Mouse (Mus musculus) adrenal gland, adult 18-20 months (tissue): ENCODE data around the gene Mfsd8. TPM values are rescaled to one million over a fixed set of nuclear protein-coding genes. Genes with fewer than 3 reads are reported as not detected.
A peak's percentile ranks its signal among the peaks of the same experiment; 100 is the strongest.
"Not testable (repeated sequence)": the region's sequence is repeated elsewhere in the genome, so short reads cannot be mapped to it uniquely, and the experiment has no call there.

ENCODE experiments used
- DNase-seq, 2 experiments: peaks; one replicate each; pipeline ENCODE4 v3.0.0; 2021 to 2022; ENCODE audit warnings: low spot score in 2 of 2
- long read RNA-seq, 2 experiments: library from polyadenylated mRNA; stranded (forward); transcript quantifications; one replicate each; pipeline ENCODE4 v2.0.0; 2021
- total RNA-seq, 2 experiments: library from RNA; stranded (reverse); gene quantifications; 1 replicate in 1 of 2; 2 replicates in 1 of 2; pipeline ENCODE4 v1.2.3; 2021

Gene Mfsd8
- total RNA-seq: 10 to 100 TPM; 22.3 to 24.6 TPM
- long read RNA-seq, experiment 1, transcript Mfsd8-201 (12 exons, 3,151 nt): major isoform, 26 of 31 reads
- long read RNA-seq, experiment 1, partial matches to known transcripts: 1 of 31 reads
- long read RNA-seq, experiment 1, other reads (novel, unspliced or antisense): 4 of 31 reads
- long read RNA-seq, experiment 2, transcript Mfsd8-201 (12 exons, 3,151 nt): major isoform, 66 of 77 reads
- long read RNA-seq, experiment 2, partial matches to known transcripts: 3 of 77 reads
- long read RNA-seq, experiment 2, other reads (novel, unspliced or antisense): 8 of 77 reads

DNA sequence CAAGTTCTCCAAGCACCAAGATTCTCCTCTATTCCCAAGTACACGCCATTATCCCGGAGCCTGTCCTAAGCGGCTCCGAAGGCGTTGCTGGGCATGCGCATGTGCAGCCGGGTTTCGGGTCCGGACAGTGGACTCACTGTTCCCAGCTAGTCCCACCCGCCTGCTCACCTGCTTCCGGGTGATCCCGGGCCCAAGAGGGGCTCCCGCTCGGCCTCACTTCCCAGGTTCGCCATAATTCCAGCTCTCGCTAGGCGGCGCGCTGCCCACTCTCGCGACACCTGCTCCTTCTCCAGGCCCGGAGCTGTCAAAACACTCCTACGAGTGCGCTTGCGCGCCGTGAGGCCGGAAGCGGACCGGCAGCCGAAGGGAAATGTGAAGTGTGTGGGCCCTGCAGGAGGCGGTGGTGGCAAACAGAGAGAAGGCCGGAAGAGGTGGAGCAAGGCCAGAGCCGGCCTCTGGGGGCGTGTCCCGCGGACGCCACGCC lies at the start of gene Mfsd8:
TSS of gene Mfsd8 (minus strand) at position 414 of the 484 bp plus-strand sequence.
- DNase-seq: peak; percentile 82 to 88

DNA sequence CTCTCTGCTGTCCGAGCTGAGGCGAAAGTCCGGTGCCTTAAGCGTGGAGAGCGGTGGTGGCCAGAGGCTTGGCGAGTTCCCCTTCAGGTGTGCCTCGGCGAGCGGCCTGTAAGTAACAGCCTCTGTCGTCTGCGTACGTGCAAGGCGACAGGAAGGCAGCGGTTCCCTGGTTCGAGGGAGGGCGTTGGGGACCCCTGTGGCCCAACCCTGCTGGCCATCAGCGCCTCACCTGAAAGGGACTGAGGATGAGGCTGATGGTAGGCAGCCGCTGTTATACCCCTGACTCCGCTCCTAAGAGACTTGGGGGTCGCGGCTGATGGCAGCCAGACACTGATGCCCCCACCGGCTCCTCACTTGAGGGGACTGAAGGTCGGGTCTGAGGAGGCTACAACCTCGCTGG lies 47.6 kb upstream of the Mfsd8 start:
- peak; percentile 15 to 35 for DNase-seq

DNA sequence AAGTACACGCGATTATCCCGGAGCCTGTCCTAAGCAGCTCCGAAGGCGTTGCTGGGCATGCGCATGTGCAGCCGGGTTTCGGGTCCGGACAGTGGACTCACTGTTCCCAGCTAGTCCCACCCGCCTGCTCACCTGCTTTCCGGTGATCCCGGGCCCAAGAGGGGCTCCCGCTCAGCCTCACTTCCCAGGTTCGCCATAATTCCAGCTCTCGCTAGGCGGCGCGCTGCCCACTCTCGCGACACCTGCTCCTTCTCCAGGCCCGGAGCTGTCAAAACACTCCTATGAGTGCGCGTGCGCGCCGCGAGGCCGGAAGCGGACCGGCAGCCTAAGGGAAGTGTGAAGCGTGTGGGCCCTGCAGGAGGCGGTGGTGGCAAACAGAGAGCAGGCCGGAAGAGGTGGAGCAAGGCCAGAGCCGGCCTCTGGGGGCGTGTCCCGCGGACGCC lies 47.2 kb upstream of the Mfsd8 start:
- DNase-seq: peak; percentile 90 to 93

DNA sequence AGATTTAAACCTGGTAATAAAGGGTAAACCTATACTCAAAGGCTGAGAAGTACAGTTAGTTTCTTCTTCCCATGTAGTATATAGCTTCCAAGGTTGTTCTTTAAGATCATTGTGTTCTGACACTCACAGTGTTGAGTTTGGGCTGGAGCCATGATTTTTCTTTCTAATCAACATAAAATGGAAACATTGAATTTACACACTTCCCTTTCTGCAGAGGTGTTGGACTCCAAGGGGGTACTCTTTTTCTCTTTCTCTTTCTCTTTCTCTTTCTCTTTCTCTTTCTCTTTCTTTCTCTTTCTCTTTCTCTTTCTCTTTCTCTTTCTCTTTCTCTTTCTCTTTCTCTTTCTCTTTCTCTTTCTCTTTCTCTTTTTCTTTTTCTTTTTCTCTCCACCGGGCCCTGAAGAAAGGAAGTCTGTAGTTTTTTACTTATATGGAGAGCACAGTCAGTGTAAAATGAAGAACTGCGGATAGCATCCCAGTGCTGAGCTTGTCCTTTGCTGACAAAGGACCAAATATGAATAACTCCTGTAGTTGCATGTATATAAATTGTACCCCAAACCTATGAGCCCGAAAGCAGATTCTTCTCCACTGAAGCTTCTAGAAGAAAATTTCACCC lies 6.5 kb upstream of the Mfsd8 start:
- DNase-seq: not testable (repeated sequence)

DNA sequence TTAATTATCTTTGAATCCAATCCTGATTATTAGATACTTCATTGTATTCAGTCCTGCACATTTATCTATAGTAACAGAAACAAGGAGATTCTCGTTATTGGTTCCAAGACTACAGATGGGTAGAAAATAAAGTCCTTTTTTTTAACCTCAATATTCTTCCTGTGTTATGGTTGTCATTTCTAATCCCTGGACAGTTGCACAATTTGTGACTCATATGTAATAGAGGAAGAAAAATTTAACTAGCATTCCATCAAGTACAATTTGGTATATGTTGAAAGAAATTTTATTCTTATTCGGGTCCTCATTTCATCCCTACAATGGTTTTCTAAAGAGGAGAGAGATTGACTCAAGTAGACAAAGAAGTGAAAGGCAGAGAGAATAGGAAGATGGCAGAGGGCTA lies 1.2 kb upstream of the Mfsd8 start:
- not testable (repeated sequence) for DNase-seq

DNA sequence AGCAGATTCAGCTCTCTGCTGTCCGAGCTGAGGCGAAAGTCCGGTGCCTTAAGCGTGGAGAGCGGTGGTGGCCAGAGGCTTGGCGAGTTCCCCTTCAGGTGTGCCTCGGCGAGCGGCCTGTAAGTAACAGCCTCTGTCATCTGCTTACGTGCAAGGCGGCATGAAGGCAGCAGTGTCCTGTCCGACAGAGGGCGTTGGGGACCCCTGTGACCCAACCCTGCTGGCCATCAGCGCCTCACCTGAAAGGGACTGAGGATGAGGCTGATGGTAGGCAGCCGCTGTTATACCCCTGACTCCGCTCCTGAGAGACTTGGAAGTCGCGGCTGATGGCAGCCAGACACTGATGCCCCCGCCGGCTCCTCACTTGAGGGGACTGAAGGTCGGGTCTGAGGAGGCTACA lies 332 bp upstream of the Mfsd8 start:
- DNase-seq: peak; percentile 33 to 46

DNA sequence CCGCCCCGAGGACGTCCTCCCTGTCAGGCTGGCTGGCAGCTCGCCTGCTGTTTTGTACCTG lies 101 bp upstream of the Mfsd8 start, which contains the start of gene Abhd18:
TSS of gene Abhd18 (plus strand) at position 14 of the 61 bp plus-strand sequence.
- not testable (repeated sequence) for DNase-seq

DNA sequence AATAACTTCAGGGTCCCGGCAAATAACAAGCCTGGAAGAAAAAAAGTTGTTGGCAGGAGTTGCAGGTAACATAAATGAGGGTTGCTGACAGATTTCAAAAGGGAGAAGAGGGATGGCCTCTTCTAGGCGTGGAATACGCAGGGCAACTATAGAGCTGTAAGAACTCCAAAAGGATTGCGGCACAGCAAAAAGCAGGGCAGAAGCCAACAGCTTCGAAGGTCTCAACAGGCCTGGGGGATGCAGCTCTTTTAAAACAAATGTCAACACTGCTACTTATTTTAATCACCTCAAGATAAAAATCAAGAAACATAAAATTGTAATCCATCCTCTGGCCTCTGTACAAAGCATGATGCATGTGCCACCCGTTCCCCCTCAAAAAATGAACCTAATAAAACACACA lies 1.2 kb downstream of the Mfsd8 start:
- DNase-seq: not testable (repeated sequence)

DNA sequence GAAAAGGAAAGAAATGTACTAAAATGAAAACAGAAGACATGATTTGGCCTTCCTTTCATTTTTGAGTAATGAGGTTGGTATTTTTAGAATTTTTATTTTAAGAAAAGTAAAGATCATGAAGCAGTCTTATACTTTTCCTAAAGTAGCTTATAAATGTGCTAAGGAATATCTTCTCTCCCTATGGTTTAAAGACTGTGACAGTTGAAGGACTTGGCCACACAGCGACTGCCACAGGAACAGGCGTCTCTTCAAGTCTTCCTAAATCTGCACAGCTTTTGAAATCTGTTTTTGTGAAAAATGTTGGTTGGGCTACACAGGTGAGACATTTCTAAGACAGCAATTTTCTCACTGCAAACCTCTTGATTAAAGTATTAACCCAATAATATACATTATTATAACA lies 33.4 kb downstream of the Mfsd8 start:
- no peak for DNase-seq

DNA sequence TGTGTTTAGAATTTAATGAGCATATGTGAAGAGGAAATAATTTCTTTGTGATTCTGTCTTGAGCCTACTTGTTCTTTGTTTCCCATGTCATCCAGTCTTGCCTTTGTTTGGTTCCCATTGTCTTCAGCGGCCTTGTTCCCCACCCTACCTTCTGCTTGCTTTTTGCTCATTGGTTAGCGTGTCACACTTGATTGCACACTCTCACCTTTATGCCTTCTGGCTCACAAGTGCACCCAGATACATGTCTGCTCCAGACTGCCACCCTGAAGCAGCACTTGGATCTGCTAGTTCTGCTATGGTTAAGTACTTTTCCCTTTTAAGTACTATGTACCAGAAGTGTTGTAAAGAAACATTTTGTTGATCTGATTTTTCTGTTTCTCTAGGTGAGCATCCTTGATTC lies 36.8 kb downstream of the Mfsd8 start:
- DNase-seq: no peak

DNA sequence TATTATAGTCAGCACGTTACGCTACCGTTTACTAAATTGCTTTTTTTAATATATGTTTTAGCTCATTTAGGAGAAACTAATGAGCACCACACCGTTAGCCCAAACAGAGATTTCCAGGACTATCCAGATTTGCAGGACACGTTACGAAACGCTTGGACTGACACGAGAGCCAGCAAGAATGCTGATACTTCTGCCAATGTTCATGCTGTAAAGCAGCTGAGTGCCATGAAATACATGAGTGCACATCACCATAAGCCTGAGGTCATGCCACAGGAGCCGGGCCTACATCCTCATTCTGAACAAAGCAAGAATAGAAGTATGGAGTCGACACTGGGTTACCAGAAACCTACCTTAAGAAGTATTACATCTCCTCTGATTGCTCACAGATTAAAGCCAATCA lies 38.0 kb downstream of the Mfsd8 start:
- no peak for DNase-seq

DNA sequence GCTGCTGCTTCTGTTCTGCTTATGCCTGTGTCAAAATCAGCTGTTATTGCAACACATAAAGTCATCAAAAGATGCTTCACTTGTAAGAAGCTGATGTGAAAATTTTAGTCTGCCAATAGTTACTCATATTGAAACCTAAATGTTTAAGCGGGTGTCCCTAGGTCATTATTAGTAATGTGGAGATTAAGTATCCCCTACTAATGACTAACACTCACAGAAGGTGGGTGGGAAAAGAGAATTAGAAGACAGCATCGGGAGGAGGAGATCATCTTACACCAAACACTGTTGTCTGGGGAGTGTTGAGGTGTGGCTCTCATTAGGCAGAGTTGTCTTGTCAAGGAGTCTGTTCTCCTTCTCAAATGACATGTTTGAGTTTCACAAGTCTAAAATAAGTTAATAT lies 39.8 kb downstream of the Mfsd8 start:
- no peak for DNase-seq

DNA sequence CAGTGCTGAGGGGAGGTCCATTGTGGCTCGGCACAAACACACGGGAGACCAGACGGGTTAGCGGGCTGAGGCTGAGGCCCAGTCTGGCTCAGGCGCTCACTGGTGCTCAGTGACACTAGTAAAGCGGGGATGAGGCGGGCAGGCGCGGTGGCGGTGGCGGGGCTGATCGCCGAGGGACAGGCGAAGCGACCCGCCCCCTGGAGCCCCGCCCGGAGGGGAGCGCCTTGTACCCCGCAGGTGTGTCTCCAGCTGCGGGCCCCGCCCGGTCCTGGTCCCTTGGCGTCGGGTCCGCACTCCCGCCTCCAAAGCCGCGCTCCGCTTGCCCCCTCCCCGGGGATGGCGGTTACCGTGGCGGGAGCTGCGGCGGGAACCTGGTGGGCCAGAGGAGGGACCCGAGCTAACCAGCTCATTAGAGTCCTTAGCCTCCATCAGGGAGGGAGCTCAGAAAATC lies 46.3 kb downstream of the Mfsd8 start:
- DNase-seq: peak in 1 of 2 experiments; percentile 43

DNA sequence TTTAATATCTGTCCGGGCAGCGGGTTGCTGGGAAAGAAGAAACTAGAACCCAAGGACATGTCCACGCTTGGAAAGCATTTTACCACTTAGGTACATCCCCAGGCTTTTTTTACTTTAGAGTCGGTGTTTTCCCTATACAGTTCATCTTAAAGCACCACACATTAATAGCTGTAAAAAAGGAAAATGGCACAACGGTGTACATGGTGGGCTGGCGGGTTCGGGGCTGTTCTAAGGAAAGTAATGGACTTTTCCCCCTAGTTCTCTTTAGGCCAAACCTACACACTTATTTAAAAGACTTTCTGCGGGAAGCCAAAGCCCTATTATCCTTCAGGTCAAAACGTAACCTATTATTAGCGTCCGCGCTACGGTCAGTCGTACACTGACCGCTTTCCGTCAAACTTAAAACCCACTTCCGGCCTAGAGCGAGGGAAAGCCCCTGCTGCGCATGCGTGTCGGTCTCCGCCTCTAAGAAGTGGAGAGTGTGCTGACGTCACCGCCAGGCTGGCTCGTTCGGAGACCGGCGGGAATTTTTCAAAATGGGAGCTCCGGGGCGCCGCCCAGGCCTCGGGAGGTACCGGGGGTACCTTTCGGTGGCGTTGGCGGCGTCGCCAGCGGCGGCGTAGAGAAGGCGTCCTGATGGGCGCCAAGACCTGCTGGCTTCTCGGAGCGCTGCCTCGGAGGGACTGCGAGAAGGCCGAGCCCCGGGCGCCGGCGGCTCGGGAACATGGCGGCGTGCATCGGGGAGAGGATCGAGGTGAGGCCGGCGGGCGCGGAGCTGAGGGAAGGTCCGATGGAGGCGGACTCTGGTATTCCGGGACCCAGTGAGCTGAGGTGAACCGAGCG lies 46.9 kb downstream of the Mfsd8 start, which contains the start of gene Plk4:
TSS of gene Plk4 (plus strand) at position 490 of the 843 bp plus-strand sequence.
- peak; percentile 95 for DNase-seq

DNA sequence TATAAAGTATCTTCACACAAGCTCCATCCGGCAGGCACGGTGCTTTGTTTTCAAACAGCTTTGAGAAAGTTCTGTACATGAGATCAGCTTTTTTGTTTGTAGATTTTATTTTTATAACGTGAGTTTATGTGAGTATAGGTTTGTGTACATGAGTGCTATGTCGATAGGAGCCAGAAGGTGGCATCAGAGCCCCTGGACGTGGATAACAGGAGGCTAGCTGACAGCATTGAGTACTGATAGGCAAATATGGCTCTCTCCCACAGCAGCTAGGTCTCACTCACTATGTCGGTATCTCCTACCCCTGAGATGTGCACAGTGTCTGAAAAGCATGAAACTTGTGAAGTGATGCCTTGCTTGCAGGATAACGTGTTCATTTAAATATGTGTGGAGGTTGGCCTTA lies 48.2 kb downstream of the Mfsd8 start:
- DNase-seq: peak; percentile 20 to 38

DNA sequence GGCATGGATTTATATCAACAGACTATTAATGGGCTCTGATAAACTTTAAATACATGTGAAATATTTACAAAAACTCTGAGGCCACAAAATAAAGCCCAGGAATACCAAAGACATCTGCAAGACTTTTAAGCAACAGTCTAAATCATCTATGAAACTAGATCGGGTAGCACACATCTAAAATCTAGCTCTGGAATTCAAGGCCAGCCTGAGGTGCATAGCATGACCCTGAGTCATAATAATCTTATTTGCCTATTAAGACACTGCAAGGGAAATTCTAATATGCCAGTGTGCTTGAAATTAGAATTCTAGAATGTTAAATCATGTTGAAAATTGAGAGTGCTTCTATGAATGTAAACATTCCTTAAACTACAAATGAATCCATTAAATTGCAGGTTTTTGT lies 48.6 kb downstream of the Mfsd8 start:
- no peak for DNase-seq

DNA sequence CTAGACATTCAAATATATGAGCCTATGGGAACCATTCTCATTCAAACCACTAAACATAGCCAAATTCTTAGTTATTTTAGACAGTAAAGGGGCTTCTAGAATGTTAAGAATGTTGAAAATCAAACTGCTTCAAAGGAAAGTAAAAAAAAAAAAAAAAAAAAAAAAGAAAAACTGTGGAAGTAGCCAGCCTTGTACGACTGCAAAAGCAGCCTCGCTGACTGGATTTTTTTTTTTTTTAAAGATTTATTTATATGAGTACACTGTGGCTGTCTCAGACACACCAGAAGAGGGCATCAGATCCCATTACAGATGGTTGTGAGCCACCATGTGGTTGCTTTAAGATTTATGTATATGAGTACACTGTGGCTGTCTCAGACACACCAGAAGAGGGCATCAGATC lies 52.9 kb downstream of the Mfsd8 start:
- DNase-seq: no peak

Other genes starting within 250 kb of the Mfsd8 start
- not detected for gene Slc25a31, start 138.0 kb downstream of the Mfsd8 start, total RNA-seq
- gene Hspa4l, start 102.4 kb downstream of the Mfsd8 start, total RNA-seq: 100 to 1,000 TPM; 102 to 160 TPM
- gene Plk4, start 46.9 kb downstream of the Mfsd8 start, total RNA-seq: 1 to 10 TPM; 4.8 to 6.0 TPM
- 1 to 10 TPM; 3.0 to 6.1 TPM for gene Abhd18, start 84 bp upstream of the Mfsd8 start, total RNA-seq
- gene 1700034I23Rik, start 55.7 kb upstream of the Mfsd8 start, total RNA-seq: under 1 TPM in 1 of 2 experiments, not detected in 1; 0.16 TPM
- 10 to 100 TPM; 31.1 to 35.6 TPM for gene Larp1b, start 102.9 kb upstream of the Mfsd8 start, total RNA-seq
- 10 to 100 TPM; 63.1 to 63.3 TPM for gene Pgrmc2, start 236.2 kb upstream of the Mfsd8 start, total RNA-seq